ENCODE assay signal across 19 mouse cellular contexts in the genomic region with DNA sequence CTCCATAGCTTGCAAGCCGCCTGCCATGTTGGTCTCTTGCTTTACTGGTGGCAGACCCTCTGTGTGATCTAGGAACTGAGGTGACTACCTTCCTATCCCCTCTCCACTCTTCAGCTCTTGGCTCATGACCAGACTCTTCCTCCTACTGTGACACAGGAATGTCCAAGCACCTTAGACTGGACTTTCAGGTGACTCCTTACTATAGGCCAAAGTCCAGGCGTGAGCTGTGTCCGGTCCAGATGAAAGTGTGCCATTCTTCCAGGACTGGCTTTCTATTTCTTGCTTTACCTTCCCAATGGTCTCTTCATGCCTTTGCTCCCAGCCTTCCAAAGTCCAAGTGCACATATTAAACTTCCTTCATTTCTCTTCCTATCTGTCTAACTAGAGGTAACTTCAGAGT.
DNase-seq lines count a peak whose midpoint lies in the region; ATAC-seq lines count a peak whose summit lies in the region.
"Had no signal": no experiment of that assay in that cellular context is flagged by ENCODE, and none has a peak within 500 bp of the region (broad histone marks: within the 10 kb centered on the region; RNA-seq: fewer than 3 reads in every experiment).

No protein-coding gene starts in this region.

- no peak overlapping the region for H3K9ac ChIP-seq in kidney, embryonic 16.5 days (replicated peaks; ENCODE audit: low read length)
- H3K9ac ChIP-seq in intestine, embryonic 15.5 days = no peak overlapping the region
- H3K9ac ChIP-seq: embryonic facial prominence, embryonic 13.5 days; forebrain, embryonic 13.5 days; heart, embryonic 15.5 days; hindbrain, embryonic 13.5 days had no signal

- H3K4me3 ChIP-seq in kidney, embryonic 16.5 days (ENCODE audit: low read length) = no peak overlapping the region
- H3K4me3 ChIP-seq in intestine, embryonic 15.5 days (replicated peaks) = no peak overlapping the region
- H3K4me3 ChIP-seq: embryonic facial prominence, embryonic 13.5 days; forebrain, embryonic 13.5 days; heart, adult 2 months; heart, embryonic 15.5 days; hindbrain, embryonic 13.5 days had no signal

- 99% methylated on average over 3 of the region's 3 CpGs for WGBS in kidney, embryonic 16.5 days
- 84% methylated on average over 3 of the region's 3 CpGs for WGBS in intestine, embryonic 15.5 days

- H3K27me3 ChIP-seq in kidney, embryonic 16.5 days (ENCODE audit: insufficient read depth, low read length) = no peaks in the 10 kb centered on the region
- H3K27me3 ChIP-seq in intestine, embryonic 15.5 days (replicated peaks) = no peaks in the 10 kb centered on the region
- H3K27me3 ChIP-seq: embryonic facial prominence, embryonic 13.5 days; forebrain, embryonic 13.5 days; heart, embryonic 15.5 days; hindbrain, embryonic 13.5 days had no signal

- H3K4me2 ChIP-seq in kidney, embryonic 16.5 days (replicated peaks; ENCODE audit: low read depth, low read length) = no peak overlapping the region
- no peak overlapping the region for H3K4me2 ChIP-seq in intestine, embryonic 15.5 days (replicated peaks)
- H3K4me2 ChIP-seq: embryonic facial prominence, embryonic 13.5 days; forebrain, embryonic 13.5 days; heart, embryonic 11.5 days; heart, embryonic 15.5 days; hindbrain, embryonic 13.5 days had no signal

- H3K36me3 ChIP-seq in kidney, embryonic 16.5 days (ENCODE audit: insufficient read depth, low read length) = no peaks in the 10 kb centered on the region
- no peaks in the 10 kb centered on the region for H3K36me3 ChIP-seq in intestine, embryonic 15.5 days
- H3K36me3 ChIP-seq: embryonic facial prominence, embryonic 13.5 days; heart, embryonic 15.5 days; hindbrain, embryonic 13.5 days had no signal

- no peaks in the 10 kb centered on the region for H3K9me3 ChIP-seq in kidney, embryonic 16.5 days (ENCODE audit: low read length)
- H3K9me3 ChIP-seq in intestine, embryonic 15.5 days = no peaks in the 10 kb centered on the region
- H3K9me3 ChIP-seq: embryonic facial prominence, embryonic 13.5 days; forebrain, embryonic 13.5 days; heart, embryonic 15.5 days; hindbrain, embryonic 13.5 days had no signal

- DNase-seq in kidney, adult 11 months = peak; percentile 28
- DNase-seq in kidney, postnatal 4 days = no peak
- peak; percentile 54 for DNase-seq in kidney, adult 9 months
- DNase-seq in skeletal muscle tissue, adult 2 months (ENCODE audit: low read depth, low spot score) = peak; percentile 18
- DNase-seq in thymus, postnatal 4 days = no peak
- DNase-seq: adrenal gland, postnatal 10 days; cerebellum, adult 11 months; cerebellum, adult 8-10 months; cerebellum, postnatal 14 days; gastrocnemius, postnatal 10 days; heart, adult 2 months; heart, postnatal 14 days had no signal

- ATAC-seq in kidney, embryonic 16.5 days (ENCODE audit: low FRiP score, low TSS enrichment) = no peak
- ATAC-seq in intestine, embryonic 15.5 days = peak; percentile 25; the same call in 1 of the 2 replicates
- ATAC-seq: forebrain, embryonic 13.5 days had no signal

- no peaks in the 10 kb centered on the region for H3K4me1 ChIP-seq in kidney, embryonic 16.5 days (ENCODE audit: insufficient read depth, low read length)
- H3K4me1 ChIP-seq in intestine, embryonic 15.5 days (replicated peaks) = no peaks in the 10 kb centered on the region
- H3K4me1 ChIP-seq: forebrain, embryonic 13.5 days; hindbrain, embryonic 13.5 days had no signal

- no peak overlapping the region for H3K27ac ChIP-seq in kidney, embryonic 16.5 days (ENCODE audit: low read length)
- H3K27ac ChIP-seq in intestine, embryonic 15.5 days = no peak overlapping the region
- H3K27ac ChIP-seq: embryonic facial prominence, embryonic 13.5 days; forebrain, embryonic 13.5 days; heart, embryonic 15.5 days; hindbrain, embryonic 13.5 days had no signal

Comparison
In these comparisons a context has a peak if more than half of its experiments do, and no peak if none do; other contexts are left out.
1. DNase-seq: peak in kidney, adult 11 months (single experiment), kidney, adult 9 months (single experiment) and skeletal muscle tissue, adult 2 months (single experiment); none in kidney, postnatal 4 days (0 of 2) and thymus, postnatal 4 days (single experiment).